Mouse (Mus musculus) forebrain, postnatal 0 days (tissue): ENCODE results near the gene Col4a3. TPM values are rescaled to one million over a fixed set of nuclear protein-coding genes. Genes with fewer than 3 reads are reported as not detected.

ENCODE experiments used
- ATAC-seq: fragments of 200-750 bp; cut with Nextera tagmentation; 2 replicates; pipeline ENCODE4 v1.8.0; 2017; ENCODE audit warnings: mild to moderate bottlenecking, moderate library complexity
- DNase-seq: peaks from one replicate; pipeline ENCODE4 v3.0.0-alpha.2; 2015
- H3K27ac ChIP-seq: fragments of 300-500 bp; sonication (generic); 2 replicates; pipeline ENCODE4 v1.5.1; 2014; ENCODE audit warnings: low read depth, mild to moderate bottlenecking, antibody characterized with exemption, low read length, moderate library complexity, mixed read lengths
- H3K27me3 ChIP-seq: fragments of 300-500 bp; sonication (generic); 2 replicates; pipeline ENCODE4 v1.6.1; 2014; ENCODE audit warnings: mild to moderate bottlenecking, low read length, mixed read lengths; ENCODE audit not compliant: insufficient read depth
- H3K36me3 ChIP-seq: fragments of 300-500 bp; sonication (generic); 2 replicates; pipeline ENCODE4 v1.6.1; 2014; ENCODE audit warnings: mild to moderate bottlenecking, moderate library complexity; ENCODE audit not compliant: insufficient read depth
- H3K4me1 ChIP-seq: fragments of 300-500 bp; sonication (generic); 2 replicates; pipeline ENCODE4 v1.6.1; 2014; ENCODE audit warnings: antibody characterized with exemption; ENCODE audit not compliant: insufficient read depth
- H3K4me2 ChIP-seq: fragments of 300-500 bp; sonication (generic); 2 replicates; pipeline ENCODE4 v1.6.1; 2014; ENCODE audit warnings: low read depth, mild to moderate bottlenecking, moderate library complexity
- H3K4me3 ChIP-seq: fragments of 300-500 bp; sonication (generic); 2 replicates; pipeline ENCODE4 v1.5.1; 2014; ENCODE audit warnings: low read depth, low read length, mixed read lengths
- H3K9ac ChIP-seq: fragments of 300-500 bp; sonication (generic); 2 replicates; pipeline ENCODE4 v1.6.1; 2014; ENCODE audit warnings: mild to moderate bottlenecking
- H3K9me3 ChIP-seq: fragments of 300-500 bp; sonication (generic); 2 replicates; pipeline ENCODE4 v1.6.1; 2016; ENCODE audit warnings: low read length
- CTCF ChIP-seq: sonication (generic); IDR thresholded peaks from 2 replicates; pipeline ENCODE4 v1.5.1; 2016; ENCODE audit warnings: antibody characterized with exemption, control low read depth, low read depth
- WGBS: fragments of 180-500 bp; shearing (Covaris S2); extraction: QIAGEN DNeasy Blood & Tissue Kit; methylation state at CpG from one replicate; pipeline ENCODE4 v1.1.7; 2014; 5-methylcytosine and 5-hydroxymethylcytosine counted together
- polyA plus RNA-seq: library from polyadenylated mRNA; unstranded; fragments of >200 nt; fragmentation: Nextera tagmentation; extraction: Ambion mirVana; gene quantifications from 2 replicates; pipeline ENCODE4 v1.2.1, GENCODE M21; 2015
- total RNA-seq: library from RNA; depleted of rRNA; stranded (reverse); fragments of >200 nt; gene quantifications from 2 replicates; pipeline ENCODE4 v1.2.3, GENCODE M21; 2014

Col4a3 gene
- total and polyA plus RNA-seq, 2 experiments from 2014 or later = 0.27 to 0.57 TPM

GRCm38 (mm10) chr1:82637414-82637813, 50.7 kb downstream of the Col4a3 start:
- Histone ChIP-seq H3K9me3 (no peaks in the 10 kb centered on the region), H3K27me3 (no peaks in the 10 kb centered on the region), H3K4me3 (no peak overlapping the region), H3K9ac (no peak overlapping the region), H3K27ac (no peak overlapping the region), H3K4me1 (peaks cover 3% of the 10 kb centered on the region; the same call in 1 of the 2 replicates), H3K36me3 (no peaks in the 10 kb centered on the region), H3K4me2 (no peak overlapping the region)
- TF ChIP-seq CTCF = no peak
- WGBS = 93% methylated on average over 7 of the region's 7 CpGs
- DNase-seq (no peak), ATAC-seq (no peak)

- H3K4me2 ChIP-seq = no peak overlapping the region
- peaks cover 3% of the 10 kb centered on the region; the same call in 1 of the 2 replicates for H3K4me1 ChIP-seq
- ATAC-seq = no peak
- H3K27ac ChIP-seq = no peak overlapping the region
- no peaks in the 10 kb centered on the region for H3K27me3 ChIP-seq
- H3K4me3 ChIP-seq = no peak overlapping the region
- no peaks in the 10 kb centered on the region for H3K9me3 ChIP-seq
- WGBS = 91% methylated on average over 2 of the region's 2 CpGs
- H3K9ac ChIP-seq = no peak overlapping the region
- H3K36me3 ChIP-seq = no peaks in the 10 kb centered on the region
- no peak for TF ChIP-seq CTCF
- no peak for DNase-seq
These were observed 51.7 kb downstream of the Col4a3 start for GRCm38 (mm10) chr1:82638428-82638827.

GRCm38 (mm10) chr1:82641316-82641987, 54.7 kb downstream of the Col4a3 start:
- Histone ChIP-seq H3K27ac (no peak overlapping the region), H3K9me3 (no peaks in the 10 kb centered on the region), H3K9ac (no peak overlapping the region), H3K36me3 (no peaks in the 10 kb centered on the region), H3K4me2 (peak overlapping the region; percentile 39), H3K27me3 (no peaks in the 10 kb centered on the region), H3K4me3 (0 out of 2 replicates have a peak overlapping the region, but pooled peaks have one; percentile 11), H3K4me1 (peaks cover 3% of the 10 kb centered on the region; the same call in 1 of the 2 replicates)
- WGBS = 34% methylated on average over 18 of the region's 18 CpGs
- TF ChIP-seq CTCF = peak; percentile 94
- DNase-seq (peak; percentile 88), ATAC-seq (peak; percentile 70)

GRCm38 (mm10) chr1:82647989-82648388, 61.3 kb downstream of the Col4a3 start:
- DNase-seq = peak; percentile 6
- Histone ChIP-seq H3K9ac (no peak overlapping the region), H3K27ac (no peak overlapping the region), H3K4me2 (peak overlapping the region; percentile 25; the same call in 1 of the 2 replicates), H3K27me3 (no peaks in the 10 kb centered on the region), H3K4me1 (no peaks in the 10 kb centered on the region), H3K4me3 (no peak overlapping the region), H3K9me3 (no peaks in the 10 kb centered on the region), H3K36me3 (no peaks in the 10 kb centered on the region)
- TF ChIP-seq CTCF = no peak
- ATAC-seq = no peak
- 44% methylated on average over 10 of the region's 10 CpGs for WGBS

- DNase-seq = peak; percentile 16
- H3K4me1 ChIP-seq = no peaks in the 10 kb centered on the region
- no peaks in the 10 kb centered on the region for H3K9me3 ChIP-seq
- no peaks in the 10 kb centered on the region for H3K36me3 ChIP-seq
- no peak overlapping the region for H3K9ac ChIP-seq
- no peaks in the 10 kb centered on the region for H3K27me3 ChIP-seq
- 31% methylated on average over 4 of the region's 4 CpGs for WGBS
- no peak overlapping the region for H3K27ac ChIP-seq
- H3K4me2 ChIP-seq = no peak overlapping the region
- ATAC-seq = no peak
- TF ChIP-seq CTCF = no peak
- H3K4me3 ChIP-seq = no peak overlapping the region
These were observed 64.1 kb downstream of the Col4a3 start for GRCm38 (mm10) chr1:82650868-82651267.

- no peak overlapping the region for H3K9ac ChIP-seq
- no peaks in the 10 kb centered on the region for H3K27me3 ChIP-seq
- ATAC-seq (no peak), DNase-seq (no peak)
- WGBS = 49% methylated on average over 7 of the region's 7 CpGs
- no peaks in the 10 kb centered on the region for H3K9me3 ChIP-seq
- H3K4me2 ChIP-seq = no peak overlapping the region
- H3K4me3 ChIP-seq = no peak overlapping the region
- no peaks in the 10 kb centered on the region for H3K4me1 ChIP-seq
- no peak for TF ChIP-seq CTCF
- H3K27ac ChIP-seq = no peak overlapping the region
- no peaks in the 10 kb centered on the region for H3K36me3 ChIP-seq
These were observed 67.3 kb downstream of the Col4a3 start for GRCm38 (mm10) chr1:82654046-82654445.

- Histone ChIP-seq H3K27ac (no peak overlapping the region), H3K4me1 (no peaks in the 10 kb centered on the region), H3K9ac (no peak overlapping the region), H3K4me2 (no peak overlapping the region), H3K4me3 (no peak overlapping the region), H3K27me3 (no peaks in the 10 kb centered on the region), H3K36me3 (no peaks in the 10 kb centered on the region), H3K9me3 (no peaks in the 10 kb centered on the region)
- ATAC-seq (no peak), DNase-seq (no peak)
- WGBS = 68% methylated on average over 3 of the region's 3 CpGs
- TF ChIP-seq CTCF = no peak
These were observed 69.7 kb downstream of the Col4a3 start for GRCm38 (mm10) chr1:82656452-82656851.
